Mouse (Mus musculus) thymus, adult 2 months (tissue): ENCODE data around the gene Prss30.

ENCODE experiments used
- CTCF ChIP-seq: fragments of 200-500 bp; IDR thresholded peaks from 2 replicates; pipeline ENCODE4 v1.5.1; 2012; ENCODE audit warnings: mild to moderate bottlenecking, control low read depth, low read length, moderate library complexity, borderline replicate concordance; ENCODE audit not compliant: control insufficient read depth, poor library complexity, insufficient read depth; ENCODE audit errors: extremely low read depth
- POLR2A ChIP-seq: fragments of 200-500 bp; IDR thresholded peaks from 2 replicates; pipeline ENCODE4 v1.6.1; 2012; ENCODE audit warnings: mild to moderate bottlenecking, low read length, control low read depth, moderate library complexity; ENCODE audit not compliant: control insufficient read depth, poor library complexity, insufficient read depth; ENCODE audit errors: extremely low read depth

DNA sequence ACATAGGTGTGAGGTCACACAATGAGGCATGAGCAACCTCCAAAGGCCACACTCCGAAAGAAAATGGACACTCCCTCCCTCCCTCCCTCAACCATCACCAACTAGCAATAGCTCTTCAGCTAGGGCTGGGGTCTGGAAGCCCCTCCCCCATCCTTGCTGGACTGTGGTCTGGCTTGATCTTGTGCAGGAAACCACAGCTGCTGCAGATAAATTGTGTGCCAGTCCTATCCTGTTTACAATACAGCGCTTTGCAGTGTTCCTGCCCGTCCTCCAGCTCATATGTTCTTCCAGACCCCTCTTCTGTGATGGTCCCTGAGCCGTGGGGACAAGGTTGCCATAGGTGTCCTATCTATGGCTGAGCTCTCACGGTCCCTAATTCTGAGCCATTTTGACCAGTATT is 49.2 kb downstream of the Prss30 start:
- TF ChIP-seq CTCF: no peak
- TF ChIP-seq POLR2A: no peak
